ENCODE assay signal across 8 mouse cellular contexts in genomic region chr12:109452592-109452991, GRCm38 (mm10). TPM values are rescaled to one million over a fixed set of nuclear protein-coding genes. Genes with fewer than 3 reads are reported as not detected.
DNase-seq lines count a peak whose midpoint lies in the region; ATAC-seq and TF ChIP-seq lines count a peak whose summit lies in the region.

Gene Dlk1 (plus strand): TSS chr12:109452823.

- H3K9ac ChIP-seq in kidney, postnatal 0 days (ENCODE audit: low read depth, low read length) = 0 out of 2 replicates have a peak within 1 kb of the TSS, but pooled peaks have one; percentile 27
- H3K9ac ChIP-seq in embryonic facial prominence, embryonic 11.5 days (replicated peaks; ENCODE audit: low read length) = peak within 1 kb of the TSS; percentile 71
- H3K9ac ChIP-seq in hindbrain, embryonic 14.5 days = peak within 1 kb of the TSS; percentile 62
- peak within 1 kb of the TSS; percentile 30; the same call in 1 of the 2 replicates for H3K9ac ChIP-seq in midbrain, embryonic 15.5 days

- peak within 1 kb of the TSS; percentile 31 for H3K4me3 ChIP-seq in kidney, postnatal 0 days (replicated peaks; ENCODE audit: low read depth, low read length)
- peak within 1 kb of the TSS; percentile 54 for H3K4me3 ChIP-seq in embryonic facial prominence, embryonic 11.5 days (ENCODE audit: low read depth, low read length)
- H3K4me3 ChIP-seq in hindbrain, embryonic 14.5 days (replicated peaks; ENCODE audit: low read length) = peak within 1 kb of the TSS; percentile 45
- peak within 1 kb of the TSS; percentile 45 for H3K4me3 ChIP-seq in midbrain, embryonic 15.5 days

- H3K4me1 ChIP-seq in kidney, postnatal 0 days (replicated peaks; ENCODE audit: insufficient read depth, low read length) = peaks cover 19% of the 10 kb centered on the region
- peaks cover 17% of the 10 kb centered on the region for H3K4me1 ChIP-seq in embryonic facial prominence, embryonic 11.5 days (ENCODE audit: control insufficient read depth, insufficient read depth, low read length)
- H3K4me1 ChIP-seq in hindbrain, embryonic 14.5 days (replicated peaks; ENCODE audit: control insufficient read depth, insufficient read depth, low read length) = peaks cover 43% of the 10 kb centered on the region
- H3K4me1 ChIP-seq in midbrain, embryonic 15.5 days = peaks cover 41% of the 10 kb centered on the region

- H3K27me3 ChIP-seq in kidney, postnatal 0 days (ENCODE audit: insufficient read depth, low read length) = peaks cover 39% of the 10 kb centered on the region
- peaks cover 27% of the 10 kb centered on the region for H3K27me3 ChIP-seq in embryonic facial prominence, embryonic 11.5 days (ENCODE audit: control insufficient read depth, insufficient read depth, low read length)
- H3K27me3 ChIP-seq in hindbrain, embryonic 14.5 days (ENCODE audit: control insufficient read depth, insufficient read depth, low read length) = peaks cover 70% of the 10 kb centered on the region
- peaks cover 64% of the 10 kb centered on the region for H3K27me3 ChIP-seq in midbrain, embryonic 15.5 days (replicated peaks)

- H3K27ac ChIP-seq in kidney, postnatal 0 days = no peak within 1 kb of the TSS
- peak within 1 kb of the TSS; percentile 62 for H3K27ac ChIP-seq in embryonic facial prominence, embryonic 11.5 days (replicated peaks; ENCODE audit: low read depth, low read length)
- no peak within 1 kb of the TSS for H3K27ac ChIP-seq in hindbrain, embryonic 14.5 days
- 0 out of 2 replicates have a peak within 1 kb of the TSS, but pooled peaks have one; percentile 3 for H3K27ac ChIP-seq in midbrain, embryonic 15.5 days

- peak within 1 kb of the TSS; percentile 63 for H3K4me2 ChIP-seq in kidney, postnatal 0 days (ENCODE audit: low read length)
- peak within 1 kb of the TSS; percentile 91 for H3K4me2 ChIP-seq in embryonic facial prominence, embryonic 11.5 days (ENCODE audit: low read depth, low read length)
- H3K4me2 ChIP-seq in hindbrain, embryonic 14.5 days (replicated peaks) = peak within 1 kb of the TSS; percentile 84
- H3K4me2 ChIP-seq in midbrain, embryonic 15.5 days = peak within 1 kb of the TSS; percentile 84

- no peaks in the 10 kb centered on the region for H3K9me3 ChIP-seq in kidney, postnatal 0 days (replicated peaks; ENCODE audit: low read length)
- no peaks in the 10 kb centered on the region for H3K9me3 ChIP-seq in embryonic facial prominence, embryonic 11.5 days (replicated peaks; ENCODE audit: control insufficient read depth, low read length)
- H3K9me3 ChIP-seq in hindbrain, embryonic 14.5 days (ENCODE audit: control insufficient read depth, low read length) = no peaks in the 10 kb centered on the region
- H3K9me3 ChIP-seq in midbrain, embryonic 15.5 days = no peaks in the 10 kb centered on the region

- no peaks in the 10 kb centered on the region for H3K36me3 ChIP-seq in kidney, postnatal 0 days (ENCODE audit: insufficient read depth, low read length)
- no peaks in the 10 kb centered on the region for H3K36me3 ChIP-seq in embryonic facial prominence, embryonic 11.5 days (replicated peaks; ENCODE audit: control insufficient read depth, insufficient read depth, low read depth, low read length)
- no peaks in the 10 kb centered on the region for H3K36me3 ChIP-seq in hindbrain, embryonic 14.5 days (replicated peaks; ENCODE audit: control insufficient read depth, insufficient read depth)
- no peaks in the 10 kb centered on the region for H3K36me3 ChIP-seq in midbrain, embryonic 15.5 days (replicated peaks)

- 14% methylated on average over 13 of the region's 13 CpGs for WGBS in kidney, postnatal 0 days
- 6% methylated on average over 11 of the region's 13 CpGs for WGBS in embryonic facial prominence, embryonic 11.5 days
- 12% methylated on average over 12 of the region's 13 CpGs for WGBS in hindbrain, embryonic 14.5 days
- WGBS in midbrain, embryonic 15.5 days = 5% methylated on average over 13 of the region's 13 CpGs

- no peak for TF ChIP-seq CTCF in kidney, postnatal 0 days (IDR thresholded peaks at IDR 0.05; ENCODE audit: low read depth)

- no peak for DNase-seq in kidney, postnatal 0 days (ENCODE audit: low spot score)
- DNase-seq in kidney, adult 8-10 months = no peak
- DNase-seq in embryonic facial prominence, embryonic 11.5 days (ENCODE audit: low spot score) = no peak
- DNase-seq in hindbrain, embryonic 14.5 days (ENCODE audit: low spot score) = no peak
- no peak for DNase-seq in cerebellum, adult 9-11 months
- no peak for DNase-seq in urinary bladder, adult 18-20 months (ENCODE audit: low spot score in 2 of 2)

- ATAC-seq in kidney, postnatal 0 days (replicated peaks; ENCODE audit: low FRiP score, low read depth) = no peak
- no peak for ATAC-seq in embryonic facial prominence, embryonic 11.5 days (replicated peaks; ENCODE audit: insufficient number of reproducible peaks, low FRiP score, low TSS enrichment, low read depth)
- ATAC-seq in hindbrain, embryonic 14.5 days (ENCODE audit: low FRiP score) = no peak
- no peak for ATAC-seq in midbrain, embryonic 15.5 days (replicated peaks)
- no peak for ATAC-seq in erythroid progenitor cell, adult 5-6 weeks (replicated peaks; ENCODE audit: low FRiP score, poor library complexity, severe bottlenecking)

RNA-seq across cellular contexts. Expression of gene Dlk1, which starts in this region (rescaled TPM):
- 25.2 and 31.1 TPM in 2 replicates for polyA plus RNA-seq in kidney, postnatal 0 days (2015; fragmentation: Nextera tagmentation; extraction: Ambion mirVana)
- 209 and 225 TPM in 2 replicates for polyA plus RNA-seq in embryonic facial prominence, embryonic 11.5 days (2014; fragmentation: Nextera tagmentation; extraction: Ambion mirVana)
- 62.6 and 73.4 TPM in 2 replicates for polyA plus RNA-seq in hindbrain, embryonic 14.5 days (2014; fragmentation: Nextera tagmentation; extraction: Ambion mirVana)
- polyA plus RNA-seq in midbrain, embryonic 15.5 days (2015; fragmentation: Nextera tagmentation; extraction: Ambion mirVana) = 70.6 and 76.0 TPM in 2 replicates
- not detected in 2 replicates for total RNA-seq in erythroid progenitor cell, adult 5-6 weeks (2015; ENCODE audit: low replicate concordance)
- total RNA-seq in erythroid progenitor cell, adult 5-6 weeks (2017; ENCODE audit: low replicate concordance) = not detected in 2 replicates

Comparison
In these comparisons a context has a peak if more than half of its experiments do, and no peak if none do; other contexts are left out.
1. H3K27ac ChIP-seq: peak in embryonic facial prominence, embryonic 11.5 days (single experiment) and midbrain, embryonic 15.5 days (single experiment); none in kidney, postnatal 0 days (single experiment) and hindbrain, embryonic 14.5 days (single experiment).
2. Peak in every context shown above with its lines, with median percentiles within 50 percentile points of each other: H3K4me2 ChIP-seq, H3K4me3 ChIP-seq and H3K9ac ChIP-seq.